Mouse (Mus musculus) heart, embryonic 12.5 days (tissue): ENCODE results near the gene Pa2g4. TPM values are rescaled to one million over a fixed set of nuclear protein-coding genes. Genes with fewer than 3 reads are reported as not detected.
A peak's percentile ranks its signal among the peaks of the same experiment; 100 is the strongest.

Experiments used
- ATAC-seq: fragments of 200-750 bp; cut with Nextera tagmentation; 2 replicates; pipeline ENCODE4 v1.8.0; 2017; ENCODE audit warnings: moderate TSS enrichment, moderate library complexity; ENCODE audit not compliant: insufficient number of reproducible peaks, low FRiP score
- H3K27ac ChIP-seq: fragments of 300-500 bp; sonication (generic); 2 replicates; pipeline ENCODE4 v1.5.1; 2016; ENCODE audit warnings: mild to moderate bottlenecking, moderate library complexity; ENCODE audit not compliant: poor library complexity, severe bottlenecking
- H3K27me3 ChIP-seq: fragments of 300-500 bp; sonication (generic); replicated peaks from 2 replicates; pipeline ENCODE4 v1.6.1; 2016; ENCODE audit warnings: mild to moderate bottlenecking, moderate library complexity
- H3K36me3 ChIP-seq: fragments of 300-500 bp; sonication (generic); 2 replicates; pipeline ENCODE4 v1.6.1; 2016; ENCODE audit warnings: mild to moderate bottlenecking, moderate library complexity
- H3K4me1 ChIP-seq: fragments of 300-500 bp; sonication (generic); replicated peaks from 2 replicates; pipeline ENCODE4 v1.6.1; 2016; ENCODE audit warnings: mild to moderate bottlenecking
- H3K4me2 ChIP-seq: fragments of 300-500 bp; sonication (generic); 2 replicates; pipeline ENCODE4 v1.6.1; 2016; ENCODE audit warnings: mild to moderate bottlenecking, moderate library complexity
- H3K4me3 ChIP-seq: fragments of 300-500 bp; sonication (generic); 2 replicates; pipeline ENCODE4 v1.5.1; 2016; ENCODE audit warnings: mild to moderate bottlenecking
- H3K9ac ChIP-seq: fragments of 300-500 bp; sonication (generic); 2 replicates; pipeline ENCODE4 v1.6.1; 2016; ENCODE audit warnings: mild to moderate bottlenecking, moderate library complexity
- H3K9me3 ChIP-seq: fragments of 300-500 bp; sonication (generic); replicated peaks from 2 replicates; pipeline ENCODE4 v1.6.1; 2016; ENCODE audit warnings: mild to moderate bottlenecking, moderate library complexity
- WGBS: fragments of 180-500 bp; shearing (Covaris S2); methylation state at CpG from one replicate; pipeline ENCODE4 v1.1.7; 2016; 5-methylcytosine and 5-hydroxymethylcytosine counted together
- polyA plus RNA-seq: library from polyadenylated mRNA; unstranded; fragments of >200 nt; fragmentation: Nextera tagmentation; extraction: Ambion mirVana; gene quantifications from 2 replicates; pipeline ENCODE4 v1.2.1, GENCODE M21; 2016

Pa2g4 gene
- polyA plus RNA-seq, 1 experiment from 2014 or later = 136 TPM

DNA sequence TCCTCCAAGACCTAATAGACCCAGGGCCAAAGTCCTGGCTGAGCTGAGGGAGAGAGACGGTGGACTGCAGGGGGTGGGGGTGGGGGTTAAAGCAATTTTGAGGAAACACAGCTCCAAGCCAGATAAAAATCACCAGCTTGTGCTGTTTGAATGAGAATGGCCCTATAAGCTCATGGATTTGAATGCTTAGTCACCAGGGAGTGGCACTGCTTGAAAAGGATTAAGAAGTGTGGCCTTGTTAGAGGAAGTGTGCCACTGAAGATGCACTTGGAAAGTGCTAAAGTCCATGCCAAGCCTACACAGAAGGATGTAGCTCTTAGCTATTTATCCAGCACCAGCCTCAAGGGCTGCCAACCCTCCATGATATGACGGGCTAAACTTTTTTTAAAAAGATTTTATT lies 30.6 kb downstream of the Pa2g4 start:
- H3K27me3 ChIP-seq = no peaks in the 10 kb centered on the region
- no peak for ATAC-seq
- no peaks in the 10 kb centered on the region for H3K9me3 ChIP-seq
- no peak overlapping the region for H3K9ac ChIP-seq
- H3K4me2 ChIP-seq = no peak overlapping the region
- no peak overlapping the region for H3K4me3 ChIP-seq
- no peak overlapping the region for H3K27ac ChIP-seq
- WGBS = 76% methylated on average over 2 of the region's 2 CpGs
- H3K4me1 ChIP-seq = peaks cover 4% of the 10 kb centered on the region; the same call in 1 of the 2 replicates
- no peaks in the 10 kb centered on the region for H3K36me3 ChIP-seq

DNA sequence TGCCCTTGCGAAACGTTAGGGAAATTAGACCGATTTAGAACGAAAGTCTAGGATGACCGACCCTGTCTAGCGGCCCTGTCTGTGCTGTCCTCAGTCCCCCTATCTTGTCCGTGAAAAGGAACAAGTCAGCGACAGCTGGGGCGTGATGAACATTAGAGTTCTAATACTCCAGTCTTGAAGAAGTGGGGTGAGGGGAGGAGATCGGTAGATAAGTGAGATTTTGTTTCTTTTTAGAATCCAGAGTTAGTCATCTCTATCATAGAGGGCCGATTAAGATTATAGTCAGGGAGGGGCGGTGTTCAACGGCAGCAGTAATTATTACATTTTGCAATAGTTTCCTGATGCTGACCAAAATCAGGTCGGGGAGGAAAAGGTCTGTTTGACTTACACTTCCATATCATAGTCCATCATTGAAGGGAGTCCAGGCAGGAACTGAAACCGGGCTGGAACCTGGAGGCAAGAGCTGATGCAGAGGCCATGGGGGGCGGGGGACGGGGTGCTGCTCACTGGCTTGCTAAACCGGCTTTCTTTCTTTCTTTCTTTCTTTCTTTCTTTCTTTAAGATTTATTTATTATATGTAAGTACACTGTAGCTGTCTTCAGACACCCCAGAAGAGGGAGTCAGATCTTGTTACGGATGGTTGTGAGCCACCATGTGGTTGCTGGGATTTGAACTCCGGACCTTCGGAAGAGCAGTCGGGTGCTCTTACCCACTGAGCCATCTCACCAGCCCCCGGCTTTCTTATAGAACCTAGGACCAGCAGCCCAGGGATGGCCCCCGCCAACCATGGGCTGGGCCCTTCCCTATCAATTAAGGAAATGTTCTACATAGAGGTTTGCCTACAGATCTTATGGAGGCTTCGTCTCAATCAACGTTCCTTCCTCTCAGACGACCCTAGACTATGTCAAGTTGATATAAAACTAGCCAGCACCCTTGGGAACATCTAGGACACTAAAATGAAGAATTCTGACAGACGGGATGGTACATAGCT lies 39.1 kb downstream of the Pa2g4 start:
- ATAC-seq = no peak
- 26% methylated on average over 28 of the region's 28 CpGs for WGBS
- H3K4me1 ChIP-seq = peaks cover 9% of the 10 kb centered on the region
- peak overlapping the region; percentile 68 for H3K4me3 ChIP-seq
- peaks cover 6% of the 10 kb centered on the region; the same call in 1 of the 2 replicates for H3K36me3 ChIP-seq
- H3K9ac ChIP-seq = peak overlapping the region; percentile 47
- H3K27me3 ChIP-seq = no peaks in the 10 kb centered on the region
- H3K9me3 ChIP-seq = no peaks in the 10 kb centered on the region
- H3K4me2 ChIP-seq = peak overlapping the region; percentile 88
- H3K27ac ChIP-seq = peak overlapping the region; percentile 36

DNA sequence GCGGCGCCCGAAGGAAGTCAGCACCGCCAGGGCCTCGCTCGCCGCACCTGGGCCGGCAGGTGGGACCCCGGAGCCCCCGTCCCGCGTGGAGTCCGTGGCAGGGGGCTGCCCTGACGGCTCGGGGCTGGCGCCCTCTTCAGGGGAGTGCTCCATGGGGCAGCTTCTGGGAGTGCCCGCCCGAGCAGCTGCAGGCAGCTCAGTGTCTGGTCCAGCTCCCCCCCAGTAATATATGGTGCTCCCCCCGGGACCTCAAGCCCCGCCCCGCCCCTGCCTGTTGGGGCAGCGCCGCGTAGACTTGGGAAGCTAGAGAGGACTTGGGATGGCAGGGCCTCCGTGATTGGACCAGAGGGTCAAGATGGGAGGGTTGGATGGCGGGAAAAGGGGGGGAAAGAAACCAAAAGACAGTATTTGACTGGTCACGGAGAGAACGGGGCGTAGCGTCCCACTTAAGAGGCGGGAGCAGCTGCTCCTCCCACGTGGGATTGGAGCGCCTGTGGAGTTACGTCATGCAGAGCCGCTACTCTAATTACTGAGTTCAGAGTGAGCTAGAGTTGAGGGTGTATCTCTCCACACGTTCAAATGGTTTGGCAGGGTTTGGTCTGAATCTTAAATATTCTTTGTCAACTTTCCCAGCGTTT lies 40.0 kb downstream of the Pa2g4 start, which contains the start of gene Esyt1:
TSS of gene Esyt1 (minus strand) at position 201 of the 638 bp plus-strand sequence.
- H3K9ac ChIP-seq = peak within 1 kb of the TSS; percentile 81
- no peaks in the 10 kb centered on the region for H3K27me3 ChIP-seq
- H3K4me1 ChIP-seq = peaks cover 9% of the 10 kb centered on the region
- peak within 1 kb of the TSS; percentile 68 for H3K4me3 ChIP-seq
- H3K4me2 ChIP-seq = peak within 1 kb of the TSS; percentile 88
- peaks cover 14% of the 10 kb centered on the region for H3K36me3 ChIP-seq
- H3K27ac ChIP-seq = peak within 1 kb of the TSS; percentile 65
- WGBS = under 1% methylated on average over 37 of the region's 37 CpGs
- peak; percentile 96 for ATAC-seq
- no peaks in the 10 kb centered on the region for H3K9me3 ChIP-seq

DNA sequence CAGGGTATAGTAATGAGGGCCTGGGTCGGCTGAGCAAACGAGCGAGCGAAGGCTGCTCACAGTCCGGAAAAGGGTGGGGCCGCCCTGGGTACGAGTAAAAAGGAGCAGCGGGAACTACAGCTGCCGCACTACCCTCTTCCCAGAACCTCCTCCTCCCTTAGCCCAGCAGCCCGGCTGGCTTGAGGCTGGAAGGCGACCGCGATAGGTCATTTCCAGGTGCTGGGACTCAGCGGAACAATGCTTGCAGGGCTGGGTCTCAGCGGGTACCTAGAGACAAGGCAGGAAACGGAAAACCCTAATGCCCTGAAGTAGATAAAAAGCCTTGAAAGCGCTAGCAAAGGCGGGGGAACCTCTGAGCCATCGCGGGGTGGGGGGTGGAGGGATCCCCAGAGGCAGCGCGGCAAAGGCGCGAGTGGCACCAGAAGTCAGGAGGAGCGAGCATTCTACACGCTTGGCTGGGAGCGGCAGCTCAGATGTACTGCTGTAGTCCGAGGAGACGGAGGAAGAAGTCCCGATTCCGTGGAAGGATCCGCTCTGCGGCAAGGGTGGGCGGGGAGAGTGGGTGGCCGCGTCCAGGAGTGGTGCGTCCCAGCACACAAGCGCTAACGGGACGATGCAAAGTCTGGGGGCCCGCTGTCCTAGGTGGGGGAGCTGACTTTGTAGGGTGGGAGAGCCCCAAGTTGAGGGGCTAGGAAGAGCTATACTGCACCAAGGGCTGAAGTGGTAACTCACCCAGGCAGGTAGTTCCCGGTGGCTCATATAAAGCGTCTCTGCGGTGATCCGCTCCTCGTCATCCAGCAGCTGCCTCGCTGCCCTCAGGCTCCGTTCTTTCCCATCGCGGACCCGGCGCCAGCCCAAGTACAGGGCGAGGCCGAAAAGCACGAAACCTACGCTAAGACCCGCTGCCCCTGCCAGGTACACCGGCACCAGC lies 40.8 kb downstream of the Pa2g4 start:
- H3K4me3 ChIP-seq = peak overlapping the region; percentile 68
- H3K27me3 ChIP-seq = no peaks in the 10 kb centered on the region
- peaks cover 22% of the 10 kb centered on the region for H3K36me3 ChIP-seq
- H3K9ac ChIP-seq = peak overlapping the region; percentile 81
- WGBS = under 1% methylated on average over 58 of the region's 58 CpGs
- ATAC-seq = peak; percentile 18
- peak overlapping the region; percentile 65 for H3K27ac ChIP-seq
- H3K4me1 ChIP-seq = peaks cover 9% of the 10 kb centered on the region
- peak overlapping the region; percentile 88 for H3K4me2 ChIP-seq
- no peaks in the 10 kb centered on the region for H3K9me3 ChIP-seq

DNA sequence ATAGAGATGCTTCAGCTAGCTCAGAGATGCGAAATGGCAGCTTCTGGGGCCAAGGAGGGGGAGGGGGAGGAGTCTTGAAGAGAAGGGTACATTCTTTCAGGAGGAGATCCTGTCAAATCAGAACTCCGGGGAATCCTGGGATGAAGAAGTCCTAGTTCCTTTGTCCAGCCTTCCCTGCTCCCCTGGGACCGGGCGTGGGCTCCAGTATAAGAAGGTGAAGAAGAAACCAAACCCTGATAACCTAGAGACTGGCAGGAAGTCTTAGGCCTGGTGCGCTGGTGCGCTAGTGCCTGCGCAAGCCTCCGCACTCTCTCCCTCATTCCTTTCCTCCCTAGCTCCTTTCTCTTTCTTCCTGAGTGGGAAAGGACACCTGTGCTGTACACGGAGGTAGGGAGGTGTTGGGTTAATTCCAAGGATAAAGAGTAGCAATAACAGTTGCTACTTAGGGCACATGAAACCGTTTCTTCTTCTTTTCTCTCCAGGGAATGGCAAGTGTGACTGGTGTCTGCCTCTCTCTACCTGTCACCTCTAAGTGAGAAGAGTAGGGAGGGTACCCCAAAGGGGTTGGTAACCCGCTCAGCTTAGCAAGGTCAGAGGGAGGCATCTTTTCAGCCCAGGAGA lies 41.6 kb downstream of the Pa2g4 start:
- peaks cover 9% of the 10 kb centered on the region for H3K4me1 ChIP-seq
- 0 out of 2 replicates have a peak overlapping the region, but pooled peaks have one; percentile 65 for H3K27ac ChIP-seq
- H3K9me3 ChIP-seq = no peaks in the 10 kb centered on the region
- H3K9ac ChIP-seq = peak overlapping the region; percentile 81
- 14% methylated on average over 11 of the region's 11 CpGs for WGBS
- peaks cover 29% of the 10 kb centered on the region for H3K36me3 ChIP-seq
- peak overlapping the region; percentile 88 for H3K4me2 ChIP-seq
- no peak for ATAC-seq
- no peaks in the 10 kb centered on the region for H3K27me3 ChIP-seq
- peak overlapping the region; percentile 68 for H3K4me3 ChIP-seq

DNA sequence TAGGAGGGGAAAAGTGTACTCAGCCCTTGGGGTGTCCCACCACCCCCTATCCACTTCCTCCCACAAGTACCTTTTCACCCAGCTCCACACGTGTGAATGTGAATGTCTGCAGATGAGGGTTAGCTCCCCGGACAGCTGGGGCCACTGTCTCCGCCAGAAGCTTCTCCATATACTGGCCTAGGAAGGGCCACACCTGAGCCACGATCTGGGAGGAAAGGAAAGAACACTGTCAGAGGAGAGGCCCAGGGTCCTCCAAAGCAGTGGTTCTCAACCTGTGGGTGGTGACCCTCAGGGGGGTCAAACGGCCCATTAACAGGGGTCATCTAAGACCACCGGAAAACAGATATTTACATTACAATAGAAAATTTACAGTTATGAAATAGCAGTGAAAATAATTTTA lies 43.4 kb downstream of the Pa2g4 start:
- Histone ChIP-seq H3K9ac (no peak overlapping the region), H3K27ac (no peak overlapping the region), H3K4me2 (no peak overlapping the region), H3K9me3 (no peaks in the 10 kb centered on the region), H3K4me3 (no peak overlapping the region), H3K36me3 (peaks cover 45% of the 10 kb centered on the region), H3K4me1 (peaks cover 9% of the 10 kb centered on the region), H3K27me3 (peaks cover 7% of the 10 kb centered on the region)
- WGBS = 77% methylated on average over 6 of the region's 6 CpGs
- ATAC-seq = no peak

DNA sequence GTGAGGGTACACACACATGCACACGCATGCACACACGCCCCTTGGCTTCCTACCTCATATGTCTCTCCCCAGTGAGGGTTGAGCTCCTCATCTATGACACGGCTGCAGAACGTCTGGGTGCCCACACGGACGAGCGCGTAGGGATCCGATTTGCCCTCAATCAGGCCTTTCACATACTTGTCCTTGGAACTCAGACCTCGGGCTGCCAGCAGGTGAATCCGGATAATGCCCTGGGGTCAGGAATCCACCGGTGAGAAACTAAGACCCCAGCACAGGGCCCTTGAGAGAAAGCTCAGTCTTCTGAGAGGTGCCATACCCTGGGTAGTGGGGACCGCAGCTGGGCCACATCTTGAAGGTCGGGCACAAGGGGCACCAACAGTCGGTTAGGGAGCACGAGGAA lies 45.2 kb downstream of the Pa2g4 start:
- peaks cover 63% of the 10 kb centered on the region for H3K36me3 ChIP-seq
- H3K4me3 ChIP-seq = no peak overlapping the region
- no peak overlapping the region for H3K9ac ChIP-seq
- H3K4me2 ChIP-seq = no peak overlapping the region
- H3K4me1 ChIP-seq = peaks cover 9% of the 10 kb centered on the region
- WGBS = 87% methylated on average over 16 of the region's 16 CpGs
- H3K27me3 ChIP-seq = peaks cover 21% of the 10 kb centered on the region
- no peak for ATAC-seq
- no peaks in the 10 kb centered on the region for H3K9me3 ChIP-seq
- no peak overlapping the region for H3K27ac ChIP-seq

DNA sequence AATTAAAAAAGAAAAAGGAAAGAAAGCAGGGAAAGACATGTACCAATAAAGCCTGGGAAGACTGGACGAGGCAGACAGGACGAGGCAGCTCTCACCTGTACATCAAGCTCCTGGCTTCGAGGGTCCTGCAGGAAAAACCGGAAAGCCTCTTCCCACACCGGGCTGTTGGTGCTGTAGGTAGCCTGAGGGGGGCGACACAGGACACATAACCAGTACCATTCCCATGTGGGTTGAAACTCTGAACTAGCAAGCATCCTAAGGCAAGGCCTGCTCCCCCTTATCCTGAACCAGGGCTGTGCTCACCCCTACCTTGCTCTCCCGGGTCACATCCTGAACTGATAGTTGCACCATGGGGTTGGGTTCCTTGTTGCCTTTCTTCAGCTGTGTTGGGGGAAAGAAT lies 47.0 kb downstream of the Pa2g4 start:
- H3K27me3 ChIP-seq = peaks cover 21% of the 10 kb centered on the region
- peaks cover 75% of the 10 kb centered on the region for H3K36me3 ChIP-seq
- no peak overlapping the region for H3K4me2 ChIP-seq
- H3K9me3 ChIP-seq = no peaks in the 10 kb centered on the region
- H3K9ac ChIP-seq = no peak overlapping the region
- no peak overlapping the region for H3K4me3 ChIP-seq
- no peak for ATAC-seq
- H3K27ac ChIP-seq = no peak overlapping the region
- 69% methylated on average over 7 of the region's 7 CpGs for WGBS
- peaks cover 1% of the 10 kb centered on the region; the same call in 1 of the 2 replicates for H3K4me1 ChIP-seq

DNA sequence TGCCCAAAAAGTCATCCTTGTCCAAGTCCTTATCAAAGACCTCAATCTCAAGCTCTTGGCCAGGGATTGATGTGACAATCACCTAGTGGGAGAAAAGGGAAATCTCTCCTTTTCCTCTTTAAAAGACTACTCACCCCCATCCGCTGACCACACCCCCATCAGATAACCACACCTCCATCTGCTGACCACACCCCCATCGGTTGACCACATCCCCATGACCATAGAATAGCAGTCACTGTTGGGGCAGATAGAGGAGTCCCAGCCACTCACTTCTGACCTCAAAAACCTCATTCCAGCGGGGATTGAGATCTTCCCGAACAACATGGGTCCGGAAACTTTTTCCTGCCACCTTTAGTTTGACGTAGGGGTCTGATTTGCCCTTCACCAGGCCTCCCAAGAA lies 49.1 kb downstream of the Pa2g4 start:
- no peak overlapping the region for H3K9ac ChIP-seq
- H3K27me3 ChIP-seq = peaks cover 21% of the 10 kb centered on the region
- no peaks in the 10 kb centered on the region for H3K9me3 ChIP-seq
- no peaks in the 10 kb centered on the region for H3K4me1 ChIP-seq
- peak; percentile 64; the same call in 1 of the 2 replicates for ATAC-seq
- H3K27ac ChIP-seq = no peak overlapping the region
- no peak overlapping the region for H3K4me3 ChIP-seq
- H3K36me3 ChIP-seq = peaks cover 88% of the 10 kb centered on the region
- 37% methylated on average over 6 of the region's 6 CpGs for WGBS
- H3K4me2 ChIP-seq = no peak overlapping the region

DNA sequence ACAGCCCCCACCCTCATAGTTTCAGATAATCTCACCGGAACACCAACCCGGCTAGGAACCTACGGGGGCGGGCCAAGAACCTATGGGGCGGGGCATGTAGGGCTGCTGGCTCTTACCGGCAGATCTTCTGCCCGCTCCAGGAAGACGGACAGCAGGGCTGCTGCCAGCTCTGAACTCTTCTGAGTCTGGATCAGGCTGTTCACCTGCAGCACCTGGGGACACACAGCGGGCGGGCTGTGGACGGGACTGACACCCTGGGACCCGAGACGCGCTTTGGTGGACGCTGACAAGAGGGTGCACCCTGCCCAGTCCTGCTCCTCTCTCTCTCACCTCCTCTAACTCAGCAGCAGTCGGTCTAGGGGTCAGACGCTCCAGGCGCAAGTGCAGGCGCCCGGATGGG lies 49.8 kb downstream of the Pa2g4 start:
- Histone ChIP-seq H3K36me3 (peaks cover 88% of the 10 kb centered on the region), H3K9me3 (no peaks in the 10 kb centered on the region), H3K4me2 (peak overlapping the region; percentile 39), H3K9ac (no peak overlapping the region), H3K4me1 (no peaks in the 10 kb centered on the region), H3K27ac (no peak overlapping the region), H3K4me3 (0 out of 2 replicates have a peak overlapping the region, but pooled peaks have one; percentile 6), H3K27me3 (peaks cover 21% of the 10 kb centered on the region)
- peak; percentile 77 for ATAC-seq
- 30% methylated on average over 20 of the region's 20 CpGs for WGBS
